Mouse (Mus musculus) stomach, postnatal 0 days (tissue): ENCODE measurements at regions not wholly inside any gene's neighbourhood (a gene's known extent, or its start where the extent isn't known, plus 50 kb on each side); places are given as distances from the start of the nearest gene placed in this dataset.

ENCODE experiments used
- ATAC-seq: fragments of 200-750 bp; cut with Nextera tagmentation; 2 replicates; pipeline ENCODE4 v1.8.0; 2017; ENCODE audit not compliant: low FRiP score, low TSS enrichment
- DNase-seq: peaks from one replicate; pipeline ENCODE4 v3.0.0-alpha.2; 2016; ENCODE audit warnings: low spot score
- H3K27ac ChIP-seq: fragments of 300-500 bp; sonication (generic); replicated peaks from 2 replicates; pipeline ENCODE4 v1.5.1; 2014; ENCODE audit warnings: mild to moderate bottlenecking, control low read depth
- H3K27me3 ChIP-seq: fragments of 300-500 bp; sonication (generic); 2 replicates; pipeline ENCODE4 v1.6.1; 2014; ENCODE audit warnings: low read length; ENCODE audit not compliant: control insufficient read depth, insufficient read depth
- H3K36me3 ChIP-seq: fragments of 300-500 bp; sonication (generic); 2 replicates; pipeline ENCODE4 v1.6.1; 2014; ENCODE audit warnings: low read length, mixed read lengths; ENCODE audit not compliant: control insufficient read depth, insufficient read depth
- H3K4me1 ChIP-seq: fragments of 300-500 bp; sonication (generic); replicated peaks from 2 replicates; pipeline ENCODE4 v1.6.1; 2014; ENCODE audit warnings: antibody characterized with exemption; ENCODE audit not compliant: control insufficient read depth, insufficient read depth
- H3K4me2 ChIP-seq: fragments of 300-500 bp; sonication (generic); replicated peaks from 2 replicates; pipeline ENCODE4 v1.6.1; 2014; ENCODE audit warnings: low read depth, mild to moderate bottlenecking, control low read depth, moderate library complexity
- H3K4me3 ChIP-seq: fragments of 300-500 bp; sonication (generic); 2 replicates; pipeline ENCODE4 v1.5.1; 2014; ENCODE audit warnings: low read depth, low read length, control low read depth
- H3K9ac ChIP-seq: fragments of 300-500 bp; sonication (generic); 2 replicates; pipeline ENCODE4 v1.6.1; 2014; ENCODE audit warnings: mild to moderate bottlenecking, low read length, control low read depth, mixed read lengths
- H3K9me3 ChIP-seq: fragments of 300-500 bp; sonication (generic); 2 replicates; pipeline ENCODE4 v1.6.1; 2016; ENCODE audit warnings: low read length; ENCODE audit not compliant: control insufficient read depth
- CTCF ChIP-seq: IDR thresholded peaks from 2 replicates; pipeline ENCODE4 v1.5.1; 2016; ENCODE audit warnings: antibody characterized with exemption, low read depth, mild to moderate bottlenecking, moderate library complexity
- EP300 ChIP-seq: optimal IDR thresholded peaks from 2 replicates; pipeline ENCODE3; 2016; ENCODE audit warnings: antibody characterized with exemption
- WGBS: fragments of 180-500 bp; shearing (Covaris S2); extraction: QIAGEN DNeasy Blood & Tissue Kit; methylation state at CpG from one replicate; pipeline ENCODE4 v1.1.7; 2014; 5-methylcytosine and 5-hydroxymethylcytosine counted together

GRCm38 (mm10) chr12:39536326-39536725 is 501.5 kb downstream of the Arl4a start:
- H3K27me3 ChIP-seq: no peaks in the 10 kb centered on the region
- no peaks in the 10 kb centered on the region for H3K36me3 ChIP-seq
- ATAC-seq (no peak), DNase-seq (no peak)
- 83% methylated on average over 2 of the region's 2 CpGs for WGBS
- H3K4me3 ChIP-seq: no peak overlapping the region
- no peak overlapping the region for H3K9ac ChIP-seq
- H3K27ac ChIP-seq: no peak overlapping the region
- no peaks in the 10 kb centered on the region for H3K4me1 ChIP-seq
- no peak overlapping the region for H3K4me2 ChIP-seq
- no peaks in the 10 kb centered on the region for H3K9me3 ChIP-seq
- TF ChIP-seq EP300 (no peak), CTCF (no peak)

DNA sequence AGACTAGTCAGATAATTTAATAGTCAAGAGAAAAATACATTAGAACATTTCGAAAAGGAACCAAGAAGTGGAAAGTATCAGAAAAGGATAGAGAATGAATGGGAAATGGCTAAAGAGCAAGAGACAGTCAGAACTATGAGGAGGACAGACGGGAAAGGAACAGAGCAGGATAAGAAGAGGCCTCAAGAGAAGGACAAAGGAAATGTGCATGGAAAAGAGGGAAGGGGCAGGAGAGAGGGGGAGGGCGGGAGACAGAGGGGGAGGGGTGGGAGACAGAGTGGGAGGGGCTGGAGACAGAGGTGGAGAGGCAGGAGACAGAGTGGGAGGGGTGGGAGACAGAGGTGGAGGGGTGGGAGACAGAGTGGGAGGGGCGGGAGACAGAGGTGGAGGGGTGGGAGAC is 509.7 kb downstream of the Arl4a start:
- no peak for TF ChIP-seq CTCF
- TF ChIP-seq EP300: no peak
- H3K4me3 ChIP-seq: no peak overlapping the region
- H3K4me1 ChIP-seq: no peaks in the 10 kb centered on the region
- H3K4me2 ChIP-seq: no peak overlapping the region
- DNase-seq (no peak), ATAC-seq (no peak)
- no peaks in the 10 kb centered on the region for H3K9me3 ChIP-seq
- no peaks in the 10 kb centered on the region for H3K27me3 ChIP-seq
- H3K27ac ChIP-seq: no peak overlapping the region
- no peaks in the 10 kb centered on the region for H3K36me3 ChIP-seq
- no peak overlapping the region for H3K9ac ChIP-seq
- WGBS: 60% methylated on average over 3 of the region's 4 CpGs

DNA sequence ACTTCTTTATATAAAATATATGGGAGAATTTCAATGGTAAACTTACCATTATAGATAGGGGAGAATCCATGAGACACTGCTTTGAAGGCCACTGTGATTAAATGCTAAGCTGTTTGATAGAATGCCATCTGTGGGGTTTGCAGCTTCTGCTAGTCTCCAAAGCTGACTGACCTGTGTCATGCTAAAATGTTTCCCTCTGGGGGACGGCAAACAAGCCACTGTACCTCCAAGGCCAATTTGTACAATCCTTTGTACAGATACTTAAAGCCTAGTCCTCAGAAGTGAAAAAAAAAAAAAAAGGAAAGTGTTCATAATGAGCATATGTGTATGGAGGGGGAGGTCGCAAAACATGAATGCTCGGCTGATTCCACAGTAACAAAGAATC is 510.6 kb downstream of the Arl4a start:
- no peaks in the 10 kb centered on the region for H3K27me3 ChIP-seq
- no peak for DNase-seq
- H3K9me3 ChIP-seq: no peaks in the 10 kb centered on the region
- ATAC-seq: no peak
- H3K9ac ChIP-seq: no peak overlapping the region
- H3K4me1 ChIP-seq: no peaks in the 10 kb centered on the region
- no peak overlapping the region for H3K4me3 ChIP-seq
- TF ChIP-seq CTCF (no peak), EP300 (no peak)
- no peak overlapping the region for H3K27ac ChIP-seq
- H3K4me2 ChIP-seq: no peak overlapping the region
- no peaks in the 10 kb centered on the region for H3K36me3 ChIP-seq
- WGBS: 73% methylated on average over 3 of the region's 3 CpGs

DNA sequence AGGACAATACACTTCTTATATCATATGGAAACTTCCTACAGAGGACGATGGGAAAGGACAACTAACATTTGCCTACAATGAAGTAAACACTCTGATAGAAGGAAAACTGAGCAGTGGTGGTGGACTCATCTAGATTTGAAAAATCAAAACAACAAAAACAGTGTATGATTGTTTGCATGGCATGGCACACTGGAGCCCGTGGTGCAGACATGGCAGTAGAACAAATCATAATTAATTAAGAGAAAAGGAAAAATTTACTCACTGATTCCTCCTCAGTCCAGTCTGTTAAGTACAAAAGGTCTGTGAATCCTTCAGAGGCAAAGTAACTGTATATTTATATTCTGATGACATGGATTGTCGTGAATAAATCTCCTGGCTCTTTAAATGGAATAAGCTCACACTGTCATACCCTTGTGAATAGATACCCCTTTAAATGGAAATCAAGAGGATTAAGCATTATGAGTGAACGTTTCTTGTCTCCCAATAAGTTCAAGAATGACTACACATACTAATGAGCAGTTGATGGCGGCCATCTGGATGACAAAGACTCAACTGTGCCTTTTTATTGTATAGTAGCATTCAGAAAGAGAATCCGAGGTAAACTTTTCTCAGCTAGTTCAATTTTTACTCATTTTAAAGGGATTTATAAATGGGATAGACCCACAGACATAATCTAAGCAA is 511.1 kb downstream of the Arl4a start:
- Histone ChIP-seq H3K36me3 (no peaks in the 10 kb centered on the region), H3K9ac (no peak overlapping the region), H3K4me2 (no peak overlapping the region), H3K4me1 (no peaks in the 10 kb centered on the region), H3K4me3 (no peak overlapping the region), H3K27ac (no peak overlapping the region), H3K9me3 (no peaks in the 10 kb centered on the region), H3K27me3 (no peaks in the 10 kb centered on the region)
- WGBS: 66% methylated on average over 6 of the region's 6 CpGs
- no peak for ATAC-seq
- no peak for TF ChIP-seq CTCF
- TF ChIP-seq EP300: no peak
- DNase-seq: no peak

- Histone ChIP-seq H3K27ac (no peak overlapping the region), H3K36me3 (no peaks in the 10 kb centered on the region), H3K4me2 (no peak overlapping the region), H3K4me1 (no peaks in the 10 kb centered on the region), H3K9me3 (no peaks in the 10 kb centered on the region), H3K4me3 (no peak overlapping the region), H3K9ac (no peak overlapping the region), H3K27me3 (no peaks in the 10 kb centered on the region)
- 86% methylated on average over 4 of the region's 4 CpGs for WGBS
- no peak for ATAC-seq
- DNase-seq: no peak
- no peak for TF ChIP-seq EP300
- TF ChIP-seq CTCF: no peak
Measured at GRCm38 (mm10) chr12:39515690-39516089, 522.1 kb downstream of the Arl4a start.

DNA sequence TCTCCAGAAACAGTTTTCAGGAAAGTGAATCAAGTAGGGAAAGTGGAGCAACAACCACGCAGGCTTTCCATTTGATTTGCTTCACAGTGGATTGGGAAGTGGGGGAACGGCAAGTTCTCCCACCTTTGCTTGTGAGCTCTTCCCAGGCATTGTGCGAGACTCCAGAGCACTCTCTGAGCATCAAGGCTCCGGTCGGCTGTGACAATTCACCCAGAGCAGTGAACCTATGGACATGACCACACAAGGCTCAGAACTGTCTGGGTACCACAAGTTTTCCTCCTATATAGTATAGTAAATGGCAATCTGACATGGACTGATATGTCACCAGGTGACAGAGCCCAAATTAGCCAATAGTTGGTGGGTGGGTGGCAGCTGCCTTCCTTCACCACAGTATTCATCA is 527.0 kb downstream of the Arl4a start:
- no peak for TF ChIP-seq EP300
- no peak for TF ChIP-seq CTCF
- H3K4me3 ChIP-seq: no peak overlapping the region

More for the DNA sequence above, 527.0 kb downstream of the Arl4a start:
- no peaks in the 10 kb centered on the region for H3K27me3 ChIP-seq
- H3K9me3 ChIP-seq: no peaks in the 10 kb centered on the region
- H3K27ac ChIP-seq: no peak overlapping the region
- H3K4me1 ChIP-seq: no peaks in the 10 kb centered on the region
- DNase-seq: no peak
- ATAC-seq: no peak
- H3K4me2 ChIP-seq: no peak overlapping the region
- H3K9ac ChIP-seq: no peak overlapping the region
- no peaks in the 10 kb centered on the region for H3K36me3 ChIP-seq
- 78% methylated on average over 5 of the region's 5 CpGs for WGBS
